11 mouse cellular contexts compared by ENCODE assay signal in the genomic region with DNA sequence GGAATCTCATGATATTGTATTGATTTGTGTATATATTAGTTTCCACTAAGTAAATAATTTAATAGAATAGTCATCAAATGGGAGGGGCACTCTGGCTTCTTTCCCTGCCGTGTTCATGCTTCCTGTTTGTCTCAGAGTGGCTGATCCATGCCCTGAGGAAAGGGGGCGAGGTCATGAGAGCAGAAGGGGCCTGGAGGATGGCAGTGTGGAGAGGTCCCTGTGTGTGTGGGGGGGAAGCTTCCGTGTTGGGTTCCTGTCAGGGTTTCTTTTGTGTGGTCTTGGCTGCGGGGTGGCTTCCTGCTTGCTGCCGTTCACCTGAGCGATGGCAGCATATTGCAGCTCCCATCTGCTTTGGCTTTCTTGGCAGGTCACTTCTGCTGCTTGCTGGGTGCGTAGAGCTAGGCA.
DNase-seq lines count a peak whose midpoint lies in the region; ATAC-seq and TF ChIP-seq lines count a peak whose summit lies in the region.
"Had no signal": no experiment of that assay in that cellular context is flagged by ENCODE, and none has a peak within 500 bp of the region (broad histone marks: within the 10 kb centered on the region; RNA-seq: fewer than 3 reads in every experiment).

No protein-coding gene starts in this region.

- no peak overlapping the region for H3K4me2 ChIP-seq in midbrain, postnatal 0 days (ENCODE audit: low read depth, low read length, poor library complexity, severe bottlenecking)
- H3K4me2 ChIP-seq in midbrain, embryonic 13.5 days (replicated peaks): no peak overlapping the region
- H3K4me2 ChIP-seq: limb, embryonic 12.5 days; midbrain, embryonic 11.5 days had no signal

- no peak for ATAC-seq in midbrain, postnatal 0 days (ENCODE audit: low FRiP score)
- no peak for ATAC-seq in midbrain, embryonic 13.5 days
- ATAC-seq: hindbrain, embryonic 16.5 days had no signal

- TF ChIP-seq CTCF in midbrain, postnatal 0 days (IDR thresholded peaks at IDR 0.05): no peak

- no peak overlapping the region for H3K4me3 ChIP-seq in midbrain, postnatal 0 days (ENCODE audit: low read depth, low read length)
- H3K4me3 ChIP-seq in midbrain, embryonic 13.5 days (replicated peaks): no peak overlapping the region
- H3K4me3 ChIP-seq: limb, embryonic 12.5 days had no signal

- H3K27me3 ChIP-seq in midbrain, postnatal 0 days (ENCODE audit: insufficient read depth, low read length): no peaks in the 10 kb centered on the region
- no peaks in the 10 kb centered on the region for H3K27me3 ChIP-seq in midbrain, embryonic 13.5 days
- H3K27me3 ChIP-seq: limb, embryonic 12.5 days had no signal

- H3K4me1 ChIP-seq in midbrain, postnatal 0 days (ENCODE audit: insufficient read depth, low read length): peaks cover 24% of the 10 kb centered on the region
- peaks cover 74% of the 10 kb centered on the region for H3K4me1 ChIP-seq in midbrain, embryonic 13.5 days (replicated peaks)

- peak; percentile 20 for DNase-seq in adrenal gland, adult 2 months
- DNase-seq in adrenal gland, postnatal 4 days (ENCODE audit: low spot score in 2 of 2): no peak
- peak; percentile 50 for DNase-seq in midbrain, postnatal 0 days (ENCODE audit: low spot score)
- DNase-seq in lung, adult 18-20 months: peak; percentile 49 to 68
- peak; percentile 84 to 89 for DNase-seq in thymus, postnatal 36 days
- DNase-seq in layer of hippocampus, postnatal 10 days (ENCODE audit: low spot score in 2 of 2): no peak
- DNase-seq in ovary, postnatal 14 days (ENCODE audit: low spot score): no peak

- H3K9me3 ChIP-seq in midbrain, postnatal 0 days (ENCODE audit: low read length): no peaks in the 10 kb centered on the region
- H3K9me3 ChIP-seq in midbrain, embryonic 13.5 days: no peaks in the 10 kb centered on the region
- H3K9me3 ChIP-seq: limb, embryonic 12.5 days had no signal

- H3K36me3 ChIP-seq in midbrain, postnatal 0 days (ENCODE audit: insufficient read depth, low read length): no peaks in the 10 kb centered on the region
- no peaks in the 10 kb centered on the region for H3K36me3 ChIP-seq in midbrain, embryonic 13.5 days

- H3K9ac ChIP-seq in midbrain, postnatal 0 days (replicated peaks; ENCODE audit: low read length, poor library complexity, severe bottlenecking): no peak overlapping the region
- H3K9ac ChIP-seq in midbrain, embryonic 13.5 days (replicated peaks): no peak overlapping the region
- H3K9ac ChIP-seq: limb, embryonic 12.5 days had no signal

- 73% methylated on average over 7 of the region's 7 CpGs for WGBS in midbrain, postnatal 0 days
- WGBS in midbrain, embryonic 13.5 days: 79% methylated on average over 7 of the region's 7 CpGs

- H3K27ac ChIP-seq in midbrain, postnatal 0 days (ENCODE audit: low read depth, low read length): no peak overlapping the region
- no peak overlapping the region for H3K27ac ChIP-seq in midbrain, embryonic 13.5 days
- H3K27ac ChIP-seq: limb, embryonic 12.5 days had no signal

Comparison
In these comparisons a context has a peak if more than half of its experiments do, and no peak if none do; other contexts are left out.
1. DNase-seq: peak in adrenal gland, adult 2 months (single experiment), midbrain, postnatal 0 days (single experiment), lung, adult 18-20 months (2 of 2) and thymus, postnatal 36 days (2 of 2); none in adrenal gland, postnatal 4 days (0 of 2), layer of hippocampus, postnatal 10 days (0 of 2) and ovary, postnatal 14 days (single experiment).